Mouse (Mus musculus) Patski (cell line): ENCODE results near the gene Txndc16. TPM values are rescaled to one million over a fixed set of nuclear protein-coding genes. Genes with fewer than 3 reads are reported as not detected.

Source experiments
- ATAC-seq: fragments of 100-300 bp; one replicate; pipeline ENCODE4 v1.8.0; 2021
- CTCF ChIA-PET: fragments of 350-600 bp; sonication (Branson Sonifier 250); formaldehyde crosslinking; loops from one replicate; lab custom pipeline; 2022; ENCODE audit warnings: inconsistent platforms; lab: Charles Lee
- POLR2A ChIA-PET: fragments of 350-600 bp; sonication (Branson Sonifier 250); formaldehyde crosslinking; loops from one replicate; lab custom pipeline; 2022; ENCODE audit warnings: antibody characterized with exemption, inconsistent platforms; lab: Charles Lee
- DNase-seq: peaks from one replicate; pipeline ENCODE4 v3.0.0-alpha.2; 2011; ENCODE audit warnings: low read depth, low spot score
- H3K27me3 ChIP-seq: fragments of 371-371 bp; one replicate; pipeline ENCODE4 v1.5.1; 2021
- CTCF ChIP-seq: fragments of 100-300 bp; IDR thresholded peaks from one replicate; pipeline ENCODE4 v1.5.1; 2021
- in situ Hi-C: fragments of 300-500 bp; cut with MboI; formaldehyde crosslinking; loops from 3 replicates; pipeline ENCODE4 v1.11.1; 2018; ENCODE audit warnings: low pct_unique_long_range_greater_than_20kb, mixed read lengths
- polyA plus RNA-seq: library from polyadenylated mRNA; unstranded; gene quantifications from one replicate; pipeline ENCODE4 v1.2.3, GENCODE M21; 2021

Gene Txndc16
- polyA plus RNA-seq, 1 experiment from 2014 or later: 19.2 TPM

DNA sequence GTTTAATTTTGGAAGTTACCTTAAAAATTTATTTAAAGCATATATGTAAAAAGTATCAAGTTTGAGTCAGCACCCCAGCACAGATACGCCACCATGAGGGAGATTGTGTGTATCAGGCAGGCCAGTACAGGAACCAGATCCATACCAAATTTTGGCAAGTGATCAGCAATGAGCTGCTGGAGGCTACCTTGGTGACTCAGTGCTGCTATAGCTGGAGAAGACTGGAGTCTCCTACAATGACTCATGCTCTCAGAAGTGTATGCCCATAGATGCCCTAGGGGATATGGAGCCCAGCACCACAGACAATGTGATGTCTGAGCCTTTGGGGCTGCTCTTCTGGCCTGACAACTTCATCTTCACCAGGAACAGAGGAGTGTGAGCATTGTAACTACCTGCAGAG lies 8.7 kb downstream of the Txndc16 start:
- CTCF ChIA-PET: no interaction called here
- no peak for TF ChIP-seq CTCF
- ATAC-seq (no peak), DNase-seq (no peak)
- in situ Hi-C loops: no loop called here
- POLR2A ChIA-PET: no interaction called here
- H3K27me3 ChIP-seq: no peaks in the 10 kb centered on the region

DNA sequence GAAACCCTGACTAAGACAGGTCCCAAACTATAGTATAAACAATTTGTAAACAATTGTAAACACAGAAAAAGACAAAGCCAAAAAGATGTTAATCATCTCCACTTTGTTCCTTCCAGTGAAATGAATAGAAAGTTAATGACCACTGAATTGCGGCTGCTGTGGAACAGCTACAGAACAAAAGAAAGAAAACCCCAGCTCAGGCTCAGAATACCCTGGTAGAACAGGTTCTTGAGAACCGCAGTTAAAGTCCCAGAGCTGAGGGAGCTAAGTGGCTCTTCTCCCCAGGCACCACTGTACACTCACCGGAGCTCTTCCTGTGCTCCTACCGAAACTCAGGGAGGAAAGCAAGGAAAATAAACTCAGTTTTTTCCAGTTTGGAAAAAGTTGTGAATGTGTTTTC lies 9.4 kb downstream of the Txndc16 start:
- ATAC-seq (no peak), DNase-seq (no peak)
- in situ Hi-C loops: no loop called here
- POLR2A ChIA-PET: no interaction called here
- CTCF ChIA-PET: interaction anchor here (1.0 kb wide), 1 partner anchor 27 kb away, joined by 3 read pairs; no protein-coding TSS in a partner anchor
- TF ChIP-seq CTCF: no peak
- no peaks in the 10 kb centered on the region for H3K27me3 ChIP-seq

DNA sequence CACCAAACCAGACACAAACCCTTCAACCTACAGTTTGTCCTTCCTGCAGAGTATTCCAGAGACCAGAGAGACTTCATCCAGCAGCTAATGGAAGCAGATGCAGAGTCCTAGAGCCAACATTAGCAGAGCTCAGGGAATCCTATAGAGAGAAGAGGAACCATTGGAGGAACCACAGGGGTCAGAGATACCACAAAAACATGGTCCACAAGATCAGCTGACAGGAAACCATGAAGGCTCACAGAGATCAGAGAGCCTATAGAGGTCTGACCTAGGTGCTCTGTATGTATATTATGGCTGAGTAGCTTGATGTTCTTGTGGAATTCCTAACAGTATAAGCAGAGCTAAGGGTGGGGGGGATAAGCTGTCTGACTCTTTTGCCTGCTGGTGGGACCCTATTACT lies 19.5 kb downstream of the Txndc16 start:
- POLR2A ChIA-PET: no interaction called here
- no peak for TF ChIP-seq CTCF
- CTCF ChIA-PET: interaction anchor here (0.9 kb wide), 1 partner anchor 12 kb away, joined by 4 read pairs; no protein-coding TSS in a partner anchor
- no peak for ATAC-seq
- DNase-seq: no peak
- no peaks in the 10 kb centered on the region for H3K27me3 ChIP-seq
- in situ Hi-C loops: no loop called here

DNA sequence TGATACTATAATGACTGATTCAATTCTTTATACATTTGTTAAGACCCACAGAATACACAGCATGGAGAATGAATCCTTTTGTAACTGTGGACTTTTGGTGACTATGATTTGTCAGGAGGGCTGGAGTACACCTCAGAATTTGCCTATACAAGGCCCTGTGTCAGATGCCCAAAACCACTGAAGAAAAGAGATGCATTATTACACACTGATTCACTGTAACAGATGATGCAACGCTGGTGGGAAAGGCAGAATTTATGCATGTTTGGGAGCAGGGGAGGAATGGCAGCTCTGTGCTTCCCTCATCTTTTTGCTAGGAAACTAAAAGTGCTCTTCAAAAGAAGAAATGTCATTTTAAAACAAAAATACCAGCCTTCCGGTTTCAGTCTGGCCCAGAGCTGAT lies 29.1 kb downstream of the Txndc16 start:
- CTCF ChIA-PET: interaction anchor here (1.0 to 1.8 kb wide), 3 partner anchors 9 to 17 kb away, joined by 3 to 5 read pairs (median 4); no protein-coding TSS in a partner anchor
- ATAC-seq (peak; percentile 79), DNase-seq (peak; percentile 31)
- no peak for TF ChIP-seq CTCF
- in situ Hi-C loops: no loop called here
- POLR2A ChIA-PET: interaction anchor here (0.6 kb wide), 1 partner anchor 237 kb away, joined by 4 read pairs; no protein-coding TSS in a partner anchor
- no peaks in the 10 kb centered on the region for H3K27me3 ChIP-seq

DNA sequence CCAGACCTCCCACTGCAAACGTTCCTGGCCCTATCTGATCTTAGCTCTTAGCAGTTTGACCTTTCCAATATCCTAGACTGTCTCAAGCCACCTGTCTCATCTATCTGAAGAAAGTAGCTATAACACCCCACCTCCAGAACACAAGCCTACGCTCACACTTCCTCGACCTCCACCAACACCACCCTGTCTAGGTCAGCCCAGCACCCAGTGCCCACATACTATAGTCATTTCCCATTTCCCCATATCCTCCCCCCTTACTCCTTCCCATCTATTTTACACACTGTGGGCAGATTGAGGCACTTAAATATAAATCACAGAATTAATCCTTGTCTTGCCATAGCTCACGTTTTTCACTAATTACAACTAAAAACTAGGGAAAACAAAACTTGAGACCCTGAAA lies 38.5 kb downstream of the Txndc16 start:
- no peak for DNase-seq
- no peaks in the 10 kb centered on the region for H3K27me3 ChIP-seq
- ChIA-PET CTCF (interaction anchor here (0.9 to 1.0 kb wide), 2 partner anchors 9 to 12 kb away, joined by 4 read pairs; no protein-coding TSS in a partner anchor), POLR2A (no interaction called here)
- no peak for TF ChIP-seq CTCF
- ATAC-seq: no peak
- in situ Hi-C loops: no loop called here

DNA sequence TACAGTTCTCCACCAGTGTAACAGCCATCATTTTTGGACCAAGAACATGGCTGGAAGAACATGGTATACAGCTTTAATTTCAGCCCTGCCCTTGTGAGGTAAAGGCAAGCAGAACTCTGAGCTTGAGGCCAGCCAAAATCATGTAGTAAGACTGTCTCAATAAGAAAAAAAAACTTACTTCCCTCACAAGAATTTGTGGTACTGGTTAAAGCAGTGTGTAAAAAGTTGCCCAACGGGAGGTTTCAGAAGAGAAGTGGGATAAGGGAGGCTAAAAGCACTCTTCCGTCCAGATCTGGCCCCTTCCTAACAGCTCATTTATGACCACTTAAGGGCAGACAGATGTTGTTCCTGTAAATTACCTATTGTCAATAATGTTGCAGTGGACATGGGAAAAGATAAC lies 40.5 kb downstream of the Txndc16 start:
- TF ChIP-seq CTCF: no peak
- DNase-seq (no peak), ATAC-seq (no peak)
- in situ Hi-C loops: no loop called here
- POLR2A ChIA-PET: no interaction called here
- CTCF ChIA-PET: interaction anchor here (1.6 kb wide), 2 partner anchors 10 to 12 kb away, joined by 4 read pairs; no protein-coding TSS in a partner anchor
- no peaks in the 10 kb centered on the region for H3K27me3 ChIP-seq

DNA sequence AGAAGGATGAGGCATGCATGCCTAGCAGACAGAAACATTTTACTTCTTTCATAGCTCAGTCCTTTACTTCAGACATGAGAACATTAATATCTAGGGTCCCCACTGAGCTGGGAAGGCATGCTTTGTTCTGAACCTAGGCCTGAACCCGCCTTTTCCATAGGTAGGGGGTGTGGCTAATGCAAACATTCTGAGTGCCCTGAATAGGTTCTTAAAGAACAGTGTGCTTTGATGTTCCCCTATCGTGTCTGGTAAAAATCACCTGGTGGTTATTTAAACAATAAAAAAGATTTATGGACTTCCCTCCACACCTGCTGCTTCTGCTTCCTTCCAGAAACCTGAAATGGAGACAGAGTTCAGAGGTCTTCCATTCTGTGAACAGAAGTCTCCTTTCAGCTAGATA lies 40.9 kb downstream of the Txndc16 start:
- DNase-seq: no peak
- ATAC-seq: no peak
- ChIA-PET POLR2A (no interaction called here), CTCF (interaction anchor here (1.6 kb wide), 2 partner anchors 10 to 11 kb away, joined by 4 read pairs; no protein-coding TSS in a partner anchor)
- in situ Hi-C loops: no loop called here
- H3K27me3 ChIP-seq: no peaks in the 10 kb centered on the region
- no peak for TF ChIP-seq CTCF

DNA sequence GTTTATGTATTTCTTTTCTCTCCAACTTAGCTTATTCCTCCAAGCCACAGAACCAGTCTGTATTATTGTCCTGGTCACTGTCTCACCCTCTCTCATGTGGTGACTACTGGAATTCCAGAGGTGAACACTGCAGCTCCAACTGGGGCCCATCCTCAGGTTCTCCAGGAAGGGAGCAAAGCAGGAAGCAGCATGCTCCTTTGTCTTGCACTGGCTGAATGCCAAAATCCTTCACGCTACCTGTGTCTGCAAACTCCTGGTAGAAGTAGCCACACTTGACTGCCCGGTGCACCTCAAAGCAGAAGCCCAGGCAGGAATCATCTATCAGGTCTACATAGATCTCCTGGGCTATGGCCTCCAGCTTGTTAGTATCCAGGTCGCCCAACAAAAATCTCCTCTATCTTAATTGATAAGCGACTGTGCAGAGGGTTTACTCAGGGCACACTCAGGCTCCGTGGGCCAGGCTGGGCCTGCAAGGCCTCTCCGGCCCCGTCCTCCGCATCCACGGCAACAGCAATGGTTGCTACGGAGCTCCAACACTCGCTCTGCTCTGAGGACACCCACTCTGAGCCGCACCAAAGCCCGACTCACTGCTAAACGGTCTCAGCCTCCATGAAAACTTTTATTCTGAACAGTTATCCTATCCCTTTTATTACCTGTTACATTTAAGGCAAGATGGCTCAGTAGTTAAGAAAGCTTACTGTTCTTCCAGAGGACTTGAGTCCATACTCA lies 45.0 kb downstream of the Txndc16 start:
- ChIA-PET POLR2A (no interaction called here), CTCF (interaction anchor here (0.7 to 1.3 kb wide), 3 partner anchors 12 to 35 kb away, joined by 3 read pairs; no protein-coding TSS in a partner anchor)
- no peaks in the 10 kb centered on the region for H3K27me3 ChIP-seq
- no peak for TF ChIP-seq CTCF
- DNase-seq (no peak), ATAC-seq (no peak)
- in situ Hi-C loops: no loop called here

DNA sequence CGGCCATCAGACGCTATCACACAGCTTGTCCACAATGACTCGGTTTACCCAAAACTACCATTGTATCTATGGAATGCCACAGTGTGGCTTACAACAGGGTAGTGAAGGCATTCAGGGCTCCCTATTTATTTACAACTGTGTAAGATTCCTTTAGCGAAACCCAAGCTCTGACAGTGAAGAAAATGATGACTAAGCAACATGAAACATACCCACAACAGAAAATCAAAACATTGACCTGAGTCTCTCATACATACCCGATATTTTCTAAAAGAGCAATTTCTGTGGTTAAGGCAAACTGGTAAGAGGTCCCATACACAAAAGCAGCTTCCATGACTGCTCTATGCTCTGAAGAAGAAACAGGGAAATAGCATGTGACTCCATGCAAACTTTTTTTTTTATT lies 47.9 kb downstream of the Txndc16 start:
- POLR2A ChIA-PET: no interaction called here
- in situ Hi-C loops: no loop called here
- TF ChIP-seq CTCF: no peak
- CTCF ChIA-PET: interaction anchor here (1.1 kb wide), 1 partner anchor 16 kb away, joined by 3 read pairs; no protein-coding TSS in a partner anchor
- ATAC-seq (no peak), DNase-seq (no peak)
- no peaks in the 10 kb centered on the region for H3K27me3 ChIP-seq

DNA sequence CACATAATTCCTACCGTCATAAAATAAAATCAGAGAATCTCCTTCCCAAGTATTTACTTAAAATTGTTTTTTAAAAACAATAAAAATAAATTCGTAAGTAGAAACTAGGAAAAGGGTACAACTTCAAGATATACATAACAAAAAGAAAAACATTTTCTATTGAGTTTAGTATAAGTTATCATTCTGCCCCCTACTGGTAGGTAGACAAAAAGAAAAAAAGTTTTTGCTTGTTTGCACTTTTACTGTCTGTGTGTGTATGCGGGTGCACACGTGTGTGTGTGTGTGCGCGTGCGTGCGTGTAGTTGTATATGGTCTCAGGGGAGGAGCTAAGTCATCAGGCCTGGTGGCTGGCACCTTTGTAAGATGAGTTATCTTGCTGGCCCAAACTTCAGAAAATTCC lies 52.8 kb downstream of the Txndc16 start:
- peak; percentile 41 for TF ChIP-seq CTCF
- CTCF ChIA-PET: interaction anchor here (0.8 to 1.3 kb wide), 4 partner anchors 9 to 24 kb away, joined by 3 to 5 read pairs (median 4); no protein-coding TSS in a partner anchor
- H3K27me3 ChIP-seq: no peaks in the 10 kb centered on the region
- in situ Hi-C loops: no loop called here
- POLR2A ChIA-PET: no interaction called here
- ATAC-seq: no peak
- no peak for DNase-seq
